Mouse (Mus musculus) heart, embryonic 15.5 days (tissue): Measurements from ENCODE around the gene Tnn. TPM values are rescaled to one million over a fixed set of nuclear protein-coding genes. Genes with fewer than 3 reads are reported as not detected.

Experiments
- ATAC-seq: fragments of 200-750 bp; cut with Nextera tagmentation; replicated peaks from 2 replicates; pipeline ENCODE4 v1.8.0; 2017; ENCODE audit warnings: low read depth, moderate TSS enrichment; ENCODE audit not compliant: insufficient number of reproducible peaks, insufficient read depth, low FRiP score
- H3K27ac ChIP-seq: fragments of 300-500 bp; sonication (generic); 2 replicates; pipeline ENCODE4 v1.5.1; 2015; ENCODE audit warnings: mild to moderate bottlenecking, inconsistent platforms
- H3K27me3 ChIP-seq: fragments of 300-500 bp; sonication (generic); 2 replicates; pipeline ENCODE4 v1.6.1; 2015; ENCODE audit warnings: inconsistent platforms
- H3K36me3 ChIP-seq: fragments of 300-500 bp; sonication (generic); 2 replicates; pipeline ENCODE4 v1.6.1; 2015; ENCODE audit warnings: mild to moderate bottlenecking, inconsistent platforms
- H3K4me1 ChIP-seq: fragments of 300-500 bp; sonication (generic); replicated peaks from 2 replicates; pipeline ENCODE4 v1.6.1; 2015; ENCODE audit warnings: inconsistent platforms
- H3K4me2 ChIP-seq: fragments of 300-500 bp; sonication (generic); 2 replicates; pipeline ENCODE4 v1.6.1; 2015; ENCODE audit warnings: inconsistent platforms, mild to moderate bottlenecking, moderate library complexity
- H3K4me3 ChIP-seq: fragments of 300-500 bp; sonication (generic); 2 replicates; pipeline ENCODE4 v1.5.1; 2015; ENCODE audit warnings: mild to moderate bottlenecking, inconsistent platforms
- H3K9ac ChIP-seq: fragments of 300-500 bp; sonication (generic); 2 replicates; pipeline ENCODE4 v1.6.1; 2015; ENCODE audit warnings: mild to moderate bottlenecking, inconsistent platforms
- H3K9me3 ChIP-seq: fragments of 300-500 bp; sonication (generic); replicated peaks from 2 replicates; pipeline ENCODE4 v1.6.1; 2016; ENCODE audit warnings: inconsistent platforms
- WGBS: fragments of 180-500 bp; shearing (Covaris S2); methylation state at CpG from one replicate; pipeline ENCODE4 v1.1.7; 2015; ENCODE audit warnings: mixed read lengths; 5-methylcytosine and 5-hydroxymethylcytosine counted together
- polyA plus RNA-seq: library from polyadenylated mRNA; unstranded; fragments of >200 nt; fragmentation: Nextera tagmentation; extraction: Ambion mirVana; gene quantifications from 2 replicates; pipeline ENCODE4 v1.2.1, GENCODE M21; 2015

Tnn gene
- 0.09 and 0.30 TPM in 2 replicates for polyA plus RNA-seq

GRCm38 (mm10) chr1:160153480-160153879 lies at the start of gene Tnn:
Tnn (minus strand) TSS chr1:160153580.
- Histone ChIP-seq H3K9me3 (no peaks in the 10 kb centered on the region), H3K27ac (no peak within 1 kb of the TSS), H3K4me2 (no peak within 1 kb of the TSS), H3K4me1 (no peaks in the 10 kb centered on the region), H3K36me3 (no peaks in the 10 kb centered on the region), H3K9ac (no peak within 1 kb of the TSS), H3K4me3 (no peak within 1 kb of the TSS), H3K27me3 (no peaks in the 10 kb centered on the region)
- ATAC-seq: no peak
- 48% methylated on average over 8 of the region's 8 CpGs for WGBS

- Histone ChIP-seq H3K4me2 (peak overlapping the region; percentile 80), H3K9me3 (no peaks in the 10 kb centered on the region), H3K9ac (peak overlapping the region; percentile 92), H3K27me3 (no peaks in the 10 kb centered on the region), H3K4me3 (peak overlapping the region; percentile 86), H3K27ac (peak overlapping the region; percentile 83), H3K4me1 (peaks cover 10% of the 10 kb centered on the region; the same call in 1 of the 2 replicates), H3K36me3 (peaks cover 24% of the 10 kb centered on the region)
- under 1% methylated on average over 13 of the region's 13 CpGs for whole genome bisulfite sequencing
- ATAC-seq: no peak; the same call in 1 of the 2 replicates
These were observed 41.9 kb upstream of the Tnn start for GRCm38 (mm10) chr1:160195337-160195663.

GRCm38 (mm10) chr1:160194529-160195336 lies 41.4 kb upstream of the Tnn start, which contains the start of gene Mrps14:
Mrps14 (plus strand) TSS chr1:160195215.
- Histone ChIP-seq H3K36me3 (peaks cover 21% of the 10 kb centered on the region; the same call in 1 of the 2 replicates), H3K9me3 (no peaks in the 10 kb centered on the region), H3K4me2 (peak within 1 kb of the TSS; percentile 80), H3K27me3 (no peaks in the 10 kb centered on the region), H3K27ac (peak within 1 kb of the TSS; percentile 83), H3K4me3 (peak within 1 kb of the TSS; percentile 86), H3K9ac (peak within 1 kb of the TSS; percentile 92), H3K4me1 (peaks cover 10% of the 10 kb centered on the region; the same call in 1 of the 2 replicates)
- 6% methylated on average over 31 of the region's 31 CpGs for WGBS
- peak; percentile 99 for ATAC-seq

GRCm38 (mm10) chr1:160184506-160184905 lies 31.1 kb upstream of the Tnn start:
- ATAC-seq: no peak
- no peaks in the 10 kb centered on the region for H3K4me1 ChIP-seq
- WGBS: 14% methylated on average over 5 of the region's 5 CpGs
- H3K27me3 ChIP-seq: no peaks in the 10 kb centered on the region
- no peaks in the 10 kb centered on the region for H3K36me3 ChIP-seq
- no peak overlapping the region for H3K4me3 ChIP-seq
- H3K27ac ChIP-seq: no peak overlapping the region
- H3K4me2 ChIP-seq: no peak overlapping the region
- no peak overlapping the region for H3K9ac ChIP-seq
- H3K9me3 ChIP-seq: no peaks in the 10 kb centered on the region

GRCm38 (mm10) chr1:160181216-160181615 lies 27.8 kb upstream of the Tnn start:
- WGBS: 49% methylated on average over 4 of the region's 4 CpGs
- Histone ChIP-seq H3K4me2 (no peak overlapping the region), H3K27me3 (no peaks in the 10 kb centered on the region), H3K4me1 (no peaks in the 10 kb centered on the region), H3K36me3 (no peaks in the 10 kb centered on the region), H3K9ac (no peak overlapping the region), H3K9me3 (no peaks in the 10 kb centered on the region), H3K4me3 (no peak overlapping the region), H3K27ac (no peak overlapping the region)
- no peak for ATAC-seq

GRCm38 (mm10) chr1:160176903-160177302 lies 23.5 kb upstream of the Tnn start:
- Histone ChIP-seq H3K4me2 (no peak overlapping the region), H3K36me3 (no peaks in the 10 kb centered on the region), H3K4me3 (no peak overlapping the region), H3K27ac (no peak overlapping the region), H3K4me1 (no peaks in the 10 kb centered on the region), H3K9ac (no peak overlapping the region), H3K27me3 (no peaks in the 10 kb centered on the region), H3K9me3 (no peaks in the 10 kb centered on the region)
- WGBS: 83% methylated on average over 8 of the region's 8 CpGs
- no peak for ATAC-seq

- Histone ChIP-seq H3K27ac (no peak overlapping the region), H3K4me3 (no peak overlapping the region), H3K27me3 (no peaks in the 10 kb centered on the region), H3K4me2 (no peak overlapping the region), H3K36me3 (no peaks in the 10 kb centered on the region), H3K9me3 (no peaks in the 10 kb centered on the region), H3K9ac (no peak overlapping the region), H3K4me1 (no peaks in the 10 kb centered on the region)
- WGBS: 70% methylated on average over 4 of the region's 5 CpGs
- no peak for ATAC-seq
These were observed 13.2 kb upstream of the Tnn start for GRCm38 (mm10) chr1:160166600-160166999.

- Histone ChIP-seq H3K27ac (no peak overlapping the region), H3K4me1 (no peaks in the 10 kb centered on the region), H3K9me3 (no peaks in the 10 kb centered on the region), H3K36me3 (no peaks in the 10 kb centered on the region), H3K4me2 (no peak overlapping the region), H3K4me3 (no peak overlapping the region), H3K9ac (no peak overlapping the region), H3K27me3 (no peaks in the 10 kb centered on the region)
- whole genome bisulfite sequencing: 86% methylated on average over 2 of the region's 2 CpGs
- ATAC-seq: no peak
These were observed 4.8 kb upstream of the Tnn start for GRCm38 (mm10) chr1:160158190-160158589.

- Histone ChIP-seq H3K9ac (no peak overlapping the region), H3K9me3 (no peaks in the 10 kb centered on the region), H3K36me3 (no peaks in the 10 kb centered on the region), H3K27me3 (no peaks in the 10 kb centered on the region), H3K4me3 (no peak overlapping the region), H3K27ac (no peak overlapping the region), H3K4me2 (no peak overlapping the region), H3K4me1 (no peaks in the 10 kb centered on the region)
- no peak for ATAC-seq
- 58% methylated on average over 3 of the region's 3 CpGs for WGBS
These were observed 2.7 kb downstream of the Tnn start for GRCm38 (mm10) chr1:160150726-160151125.

- Histone ChIP-seq H3K4me3 (no peak overlapping the region), H3K27me3 (no peaks in the 10 kb centered on the region), H3K9me3 (no peaks in the 10 kb centered on the region), H3K4me2 (no peak overlapping the region), H3K27ac (no peak overlapping the region), H3K9ac (no peak overlapping the region), H3K36me3 (no peaks in the 10 kb centered on the region), H3K4me1 (no peaks in the 10 kb centered on the region)
- ATAC-seq: no peak
- WGBS: 56% methylated on average over 11 of the region's 11 CpGs
These were observed 4.0 kb downstream of the Tnn start for GRCm38 (mm10) chr1:160149291-160149906.

- no peaks in the 10 kb centered on the region for H3K27me3 ChIP-seq
- H3K9ac ChIP-seq: no peak overlapping the region
- no peak overlapping the region for H3K4me3 ChIP-seq
- WGBS: 68% methylated on average over 7 of the region's 7 CpGs
- no peak overlapping the region for H3K4me2 ChIP-seq
- H3K4me1 ChIP-seq: no peaks in the 10 kb centered on the region
- H3K36me3 ChIP-seq: no peaks in the 10 kb centered on the region
- H3K27ac ChIP-seq: no peak overlapping the region
- ATAC-seq: no peak
- no peaks in the 10 kb centered on the region for H3K9me3 ChIP-seq
These were observed 6.1 kb downstream of the Tnn start for GRCm38 (mm10) chr1:160147274-160147673.
